Mouse (Mus musculus) MEL (cell line): ENCODE measurements around the gene Nav1. TPM values are rescaled to one million over a fixed set of nuclear protein-coding genes. Genes with fewer than 3 reads are reported as not detected.

Source experiments
- DNase-seq: peaks from one replicate; pipeline ENCODE4 v3.0.0; 2011; ENCODE audit warnings: low read depth, low spot score
- H3K27ac ChIP-seq: 2 replicates; pipeline ENCODE4 v1.5.1; 2012; ENCODE audit warnings: low read depth, mild to moderate bottlenecking, control low read depth, low read length, moderate library complexity; ENCODE audit not compliant: control insufficient read depth
- H3K27me3 ChIP-seq, 2 experiments: fragments of 150-350 bp in 1 of 2; sonication (generic) in 1 of 2; 2 replicates each; pipeline ENCODE4 v1.6.1; 2012; ENCODE audit warnings: low read length in 2 of 2, mild to moderate bottlenecking in 2 of 2, improper control_type of control experiment in 1 of 2, moderate library complexity in 1 of 2; ENCODE audit not compliant: insufficient read depth in 2 of 2, control insufficient read depth in 1 of 2
- H3K36me3 ChIP-seq, 2 experiments: 2 replicates each; pipeline ENCODE4 v1.6.1; 2012 to 2014; ENCODE audit warnings: low read length in 2 of 2, improper control_type of control experiment in 1 of 2, inconsistent platforms in 1 of 2, mild to moderate bottlenecking in 1 of 2; ENCODE audit not compliant: insufficient read depth in 2 of 2, control insufficient read depth in 1 of 2
- H3K4me1 ChIP-seq, 2 experiments: fragments of 150-350 bp in 1 of 2; sonication (generic) in 1 of 2; 2 replicates each; pipeline ENCODE4 v1.6.1; 2012; ENCODE audit warnings: low read length in 2 of 2, improper control_type of control experiment in 1 of 2, mild to moderate bottlenecking in 1 of 2; ENCODE audit not compliant: insufficient read depth in 2 of 2, control insufficient read depth in 1 of 2
- H3K4me3 ChIP-seq, 2 experiments: fragments of 150-350 bp in 1 of 2; sonication (generic) in 1 of 2; 2 replicates each; pipeline ENCODE4 v1.5.1; 2012; ENCODE audit warnings: low read depth in 2 of 2, low read length in 2 of 2, mild to moderate bottlenecking in 2 of 2, moderate library complexity in 2 of 2, control low read depth in 1 of 2, improper control_type of control experiment in 1 of 2; ENCODE audit not compliant: control insufficient read depth in 1 of 2, insufficient read depth in 1 of 2
- H3K79me2 ChIP-seq: 2 replicates; pipeline ENCODE4 v1.6.1; 2012; ENCODE audit warnings: mild to moderate bottlenecking, low read length, moderate library complexity; ENCODE audit not compliant: control insufficient read depth, poor library complexity, insufficient read depth
- H3K9ac ChIP-seq: 2 replicates; pipeline ENCODE4 v1.6.1; 2012; ENCODE audit warnings: low read depth, mild to moderate bottlenecking, control low read depth, low read length, moderate library complexity; ENCODE audit not compliant: control insufficient read depth, poor library complexity, severe bottlenecking
- H3K9me3 ChIP-seq: fragments of 150-350 bp; sonication (generic); replicated peaks from 2 replicates; pipeline ENCODE4 v1.6.1; 2012; ENCODE audit warnings: mild to moderate bottlenecking, low read length, improper control_type of control experiment, moderate library complexity; ENCODE audit not compliant: insufficient read depth
- BHLHE40 ChIP-seq: IDR thresholded peaks from 2 replicates; pipeline ENCODE4 v1.6.1; 2012; ENCODE audit warnings: low read depth, mild to moderate bottlenecking, inconsistent platforms, low read length, improper control_type of control experiment, borderline replicate concordance
- CHD2 ChIP-seq: IDR thresholded peaks from 2 replicates; pipeline ENCODE4 v1.6.1; 2011; ENCODE audit warnings: low read length, improper control_type of control experiment
- E2F4 ChIP-seq: IDR thresholded peaks from 2 replicates; pipeline ENCODE4 v1.6.1; 2011; ENCODE audit warnings: low read depth, low read length, improper control_type of control experiment, borderline replicate concordance
- ELF1 ChIP-seq: IDR thresholded peaks from 2 replicates; pipeline ENCODE4 v1.6.1; 2014; ENCODE audit warnings: low read depth, mild to moderate bottlenecking, inconsistent platforms, low read length, improper control_type of control experiment, moderate library complexity
- EP300 ChIP-seq, 2 experiments: IDR thresholded peaks; 2 replicates each; pipeline ENCODE4 v1.6.1; 2011; ENCODE audit warnings: improper control_type of control experiment in 2 of 2, low read length in 2 of 2, low read depth in 1 of 2, mild to moderate bottlenecking in 1 of 2
- ETS1 ChIP-seq: IDR thresholded peaks from 2 replicates; pipeline ENCODE4 v1.6.1; 2012; ENCODE audit warnings: low read depth, mild to moderate bottlenecking, inconsistent platforms, low read length, improper control_type of control experiment, moderate library complexity
- GABPA ChIP-seq: IDR thresholded peaks from 2 replicates; pipeline ENCODE4 v1.6.1; 2012; ENCODE audit warnings: low read depth, mild to moderate bottlenecking, inconsistent platforms, low read length, improper control_type of control experiment, moderate library complexity
- JUND ChIP-seq: IDR thresholded peaks from 2 replicates; pipeline ENCODE4 v1.6.1; 2011; ENCODE audit warnings: low read depth, mild to moderate bottlenecking, improper control_type of control experiment, low read length
- KAT2A ChIP-seq: conservative IDR thresholded peaks from 2 replicates; pipeline ENCODE4 v1.6.1; 2012; ENCODE audit warnings: low read depth, low read length, improper control_type of control experiment, inconsistent platforms
- MAX ChIP-seq: IDR thresholded peaks from 2 replicates; pipeline ENCODE4 v1.6.1; 2011; ENCODE audit warnings: low read length, improper control_type of control experiment
- MAZ ChIP-seq: IDR thresholded peaks from 2 replicates; pipeline ENCODE4 v1.6.1; 2012; ENCODE audit warnings: low read depth, mild to moderate bottlenecking, inconsistent platforms, low read length, improper control_type of control experiment
- MXI1 ChIP-seq: IDR thresholded peaks from 2 replicates; pipeline ENCODE4 v1.6.1; 2011; ENCODE audit warnings: mild to moderate bottlenecking, low read depth, low read length, improper control_type of control experiment
- MYB ChIP-seq: IDR thresholded peaks from 2 replicates; pipeline ENCODE4 v1.6.1; 2011; ENCODE audit warnings: mild to moderate bottlenecking, low read depth, low read length, improper control_type of control experiment
- MYC ChIP-seq: IDR thresholded peaks from 2 replicates; pipeline ENCODE4 v1.6.1; 2011; ENCODE audit warnings: low read depth, mild to moderate bottlenecking, low read length, improper control_type of control experiment, moderate library complexity
- NRF1 ChIP-seq: IDR thresholded peaks from 2 replicates; pipeline ENCODE4 v1.6.1; 2014; ENCODE audit warnings: low read depth, mild to moderate bottlenecking, inconsistent platforms, low read length, improper control_type of control experiment, moderate library complexity; ENCODE audit not compliant: poor library complexity, insufficient read depth, severe bottlenecking
- POLR2A ChIP-seq, 2 experiments: IDR thresholded peaks; 2 replicates each; pipeline ENCODE4 v1.6.1; 2011 to 2012; ENCODE audit warnings: low read length in 2 of 2, mild to moderate bottlenecking in 2 of 2, control low read depth in 1 of 2, improper control_type of control experiment in 1 of 2, low read depth in 1 of 2, moderate library complexity in 1 of 2; ENCODE audit not compliant: control insufficient read depth in 1 of 2, insufficient read depth in 1 of 2, poor library complexity in 1 of 2
- POLR2AphosphoS2 ChIP-seq: IDR thresholded peaks from 2 replicates; pipeline ENCODE4 v1.6.1; 2011; ENCODE audit warnings: low read length, improper control_type of control experiment
- POLR2AphosphoS5 ChIP-seq: IDR thresholded peaks from 2 replicates; pipeline ENCODE4 v1.6.1; 2012; ENCODE audit warnings: low read depth, borderline replicate concordance, mild to moderate bottlenecking, inconsistent platforms, low read length, moderate library complexity, mixed read lengths
- RAD21 ChIP-seq: IDR thresholded peaks from 2 replicates; pipeline ENCODE4 v1.6.1; 2011; ENCODE audit warnings: mild to moderate bottlenecking, low read depth, low read length, improper control_type of control experiment
- RCOR1 ChIP-seq: IDR thresholded peaks from 2 replicates; pipeline ENCODE4 v1.6.1; 2012; ENCODE audit warnings: low read depth, mild to moderate bottlenecking, inconsistent platforms, low read length, improper control_type of control experiment
- SMC3 ChIP-seq: IDR thresholded peaks from 2 replicates; pipeline ENCODE4 v1.6.1; 2011; ENCODE audit warnings: low read depth, low read length, improper control_type of control experiment
- TCF12 ChIP-seq: IDR thresholded peaks from 2 replicates; pipeline ENCODE4 v1.6.1; 2014; ENCODE audit warnings: low read depth, mild to moderate bottlenecking, inconsistent platforms, low read length, improper control_type of control experiment, moderate library complexity
- UBTF ChIP-seq: IDR thresholded peaks from 2 replicates; pipeline ENCODE4 v1.6.1; 2012; ENCODE audit warnings: low read depth, mild to moderate bottlenecking, inconsistent platforms, low read length, improper control_type of control experiment, moderate library complexity, borderline replicate concordance; ENCODE audit not compliant: insufficient read depth
- USF1 ChIP-seq: IDR thresholded peaks from 2 replicates; pipeline ENCODE4 v1.6.1; 2014; ENCODE audit warnings: low read depth, mild to moderate bottlenecking, inconsistent platforms, low read length, improper control_type of control experiment, moderate library complexity
- USF2 ChIP-seq, 2 experiments: IDR thresholded peaks; 2 replicates each; pipeline ENCODE4 v1.6.1; 2011 to 2012; ENCODE audit warnings: improper control_type of control experiment in 2 of 2, low read length in 2 of 2, borderline replicate concordance in 1 of 2, inconsistent platforms in 1 of 2, low read depth in 1 of 2, mild to moderate bottlenecking in 1 of 2; ENCODE audit not compliant: insufficient read depth in 1 of 2
- ZKSCAN1 ChIP-seq: IDR thresholded peaks from 2 replicates; pipeline ENCODE4 v1.6.1; 2012; ENCODE audit warnings: low read depth, mild to moderate bottlenecking, inconsistent platforms, low read length, improper control_type of control experiment, moderate library complexity
- ZMIZ1 ChIP-seq: IDR thresholded peaks from 2 replicates; pipeline ENCODE4 v1.6.1; 2012; ENCODE audit warnings: low read depth, mild to moderate bottlenecking, inconsistent platforms, low read length, improper control_type of control experiment, moderate library complexity
- polyA plus RNA-seq, 2 experiments: library from polyadenylated mRNA; stranded (reverse) in 1 of 2; unstranded in 1 of 2; fragments of >175 nt in 1 of 2; fragments of >200 nt in 1 of 2; gene quantifications; 2 replicates each; pipeline versions ENCODE4 v1.2.1 to v1.2.4; 2012; ENCODE audit warnings: low replicate concordance in 2 of 2, low read depth in 1 of 2; ENCODE audit not compliant: insufficient read length in 2 of 2, insufficient read depth in 1 of 2, missing spikeins in 1 of 2
- total RNA-seq: library from RNA; depleted of rRNA; stranded (reverse); fragments of 300-350 nt; gene quantifications from 2 replicates; pipeline ENCODE4 v1.2.3, GENCODE M21; 2012

The Nav1 gene
- total and polyA plus RNA-seq, 3 experiments = 0.89 to 9.6 TPM; not detected in 1

DNA sequence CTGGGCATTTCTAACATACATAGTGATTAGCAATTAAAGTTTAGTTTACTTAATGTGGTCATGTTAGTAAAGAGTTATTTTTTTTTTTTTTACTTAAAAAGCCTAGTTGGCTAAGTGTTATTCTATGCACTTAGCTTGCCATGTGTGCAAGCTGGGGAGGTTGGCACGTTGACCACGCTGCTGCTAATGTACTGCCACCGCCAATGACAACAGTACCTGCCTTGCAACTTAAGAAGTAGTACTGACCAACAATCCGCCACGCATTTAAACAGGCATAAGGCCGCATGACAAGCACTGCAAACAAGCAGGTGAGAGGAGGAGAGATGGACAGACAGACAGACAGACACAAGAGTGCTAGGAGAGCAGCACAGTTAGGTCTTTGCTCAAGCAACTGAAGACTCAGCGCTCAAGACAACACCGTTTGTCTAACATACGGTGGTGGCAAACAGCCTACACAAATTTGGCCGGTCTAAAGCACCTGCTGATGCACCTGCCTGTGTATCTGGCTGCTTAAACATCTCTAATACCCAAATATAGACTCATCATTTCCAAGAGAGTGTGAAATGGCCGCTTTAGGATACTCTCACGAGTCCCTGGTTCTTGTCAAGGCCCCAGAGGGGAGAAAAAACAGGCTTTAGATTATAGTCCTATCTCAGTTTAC lies 610 bp downstream of the Nav1 start:
- no peaks in the 10 kb centered on the region for H3K79me2 ChIP-seq
- no peak overlapping the region for H3K27ac ChIP-seq
- H3K4me1 ChIP-seq = no peaks in the 10 kb centered on the region
- H3K36me3 ChIP-seq = no peaks in the 10 kb centered on the region
- no peak overlapping the region for H3K9ac ChIP-seq
- TF ChIP-seq CHD2 (no peak), UBTF (no peak), E2F4 (no peak), POLR2A (IDR thresholded peaks at IDR 0.05; ENCODE audit: control insufficient read depth in 1 of 2, insufficient read depth in 1 of 2, low read depth in 1 of 2, low read length in 2 of 2, poor library complexity in 1 of 2) (no peak), NRF1 (no peak), ZKSCAN1 (no peak), GABPA (no peak), MAZ (no peak), MYC (no peak), KAT2A (no peak), POLR2AphosphoS2 (no peak), EP300 (IDR thresholded peaks at IDR 0.05; ENCODE audit: low read depth in 1 of 2, low read length in 2 of 2) (no peak), TCF12 (no peak), MAX (no peak), POLR2AphosphoS5 (no peak), RCOR1 (no peak)
- no peaks in the 10 kb centered on the region for H3K27me3 ChIP-seq
- no peak overlapping the region for H3K4me3 ChIP-seq
- no peak for DNase-seq
- H3K9me3 ChIP-seq = no peaks in the 10 kb centered on the region

GRCm38 (mm10) chr1:135605530-135605929 lies 1.6 kb downstream of the Nav1 start:
- no peak for TF ChIP-seq POLR2AphosphoS2
- no peak for TF ChIP-seq ZMIZ1
- TF ChIP-seq USF1 = no peak
- TF ChIP-seq JUND = no peak
- TF ChIP-seq RAD21 = no peak
- no peak for TF ChIP-seq UBTF
- TF ChIP-seq TCF12 = no peak
- no peak for TF ChIP-seq POLR2A (IDR thresholded peaks at IDR 0.05; ENCODE audit: control insufficient read depth in 1 of 2, insufficient read depth in 1 of 2, low read depth in 1 of 2, low read length in 2 of 2, poor library complexity in 1 of 2)
- no peak for TF ChIP-seq SMC3
- no peak for TF ChIP-seq ETS1
- no peak for TF ChIP-seq MYB
- no peak for TF ChIP-seq USF2 (IDR thresholded peaks at IDR 0.05; ENCODE audit: borderline replicate concordance in 1 of 2, insufficient read depth in 1 of 2, low read depth in 1 of 2, low read length in 2 of 2)
- no peak for TF ChIP-seq MXI1
- no peak for TF ChIP-seq ELF1
- no peak for TF ChIP-seq BHLHE40
- TF ChIP-seq, all 39 proteins: peak for 0
- Histone ChIP-seq H3K36me3 (no peaks in the 10 kb centered on the region), H3K9me3 (no peaks in the 10 kb centered on the region)

More at GRCm38 (mm10) chr1:135605530-135605929, 1.6 kb downstream of the Nav1 start:
- H3K79me2 ChIP-seq = no peaks in the 10 kb centered on the region
- H3K4me3 ChIP-seq = no peak overlapping the region
- H3K4me1 ChIP-seq = no peaks in the 10 kb centered on the region
- no peaks in the 10 kb centered on the region for H3K27me3 ChIP-seq
- H3K9ac ChIP-seq = no peak overlapping the region
- DNase-seq = no peak
- no peak overlapping the region for H3K27ac ChIP-seq
